Mouse (Mus musculus) gastrocnemius, adult 8-10 months (tissue): ENCODE results near the gene Chrm1. TPM values are rescaled to one million over a fixed set of nuclear protein-coding genes. Genes with fewer than 3 reads are reported as not detected.

Experiments used
- DNase-seq, 2 experiments: peaks; one replicate each; pipeline ENCODE4 v3.0.0; 2022; ENCODE audit warnings: low spot score in 2 of 2
- total RNA-seq, 4 experiments: library from RNA; stranded (reverse); gene quantifications; 2 replicates each; pipeline ENCODE4 v1.2.4; 2022

Gene Chrm1
- total RNA-seq, result not detected

- DNase-seq, result no peak
Observed at GRCm38 (mm10) chr19:8663360-8663839, at the start of gene Chrm1. TSS of gene Chrm1 (plus strand) at chr19:8663789.

GRCm38 (mm10) chr19:8614343-8614742, 49.2 kb upstream of the Chrm1 start:
- DNase-seq, result no peak

- DNase-seq, result no peak
Observed at GRCm38 (mm10) chr19:8616314-8616713, 47.3 kb upstream of the Chrm1 start.

- DNase-seq, result no peak
Observed at GRCm38 (mm10) chr19:8617904-8618303, 45.7 kb upstream of the Chrm1 start, which contains the start of gene Slc22a6. TSS of gene Slc22a6 (plus strand) at chr19:8618039.

- no peak for DNase-seq
Observed at GRCm38 (mm10) chr19:8621098-8621497, 42.5 kb upstream of the Chrm1 start.

- no peak for DNase-seq
Observed at GRCm38 (mm10) chr19:8630249-8630648, 33.3 kb upstream of the Chrm1 start.

GRCm38 (mm10) chr19:8630826-8631225, 32.8 kb upstream of the Chrm1 start:
- no peak for DNase-seq

GRCm38 (mm10) chr19:8632029-8632428, 31.6 kb upstream of the Chrm1 start:
- DNase-seq, result no peak

GRCm38 (mm10) chr19:8642086-8642485, 21.5 kb upstream of the Chrm1 start:
- DNase-seq, result no peak

- no peak for DNase-seq
Observed at GRCm38 (mm10) chr19:8646393-8646792, 17.2 kb upstream of the Chrm1 start.

GRCm38 (mm10) chr19:8655833-8656232, 7.8 kb upstream of the Chrm1 start:
- no peak for DNase-seq

GRCm38 (mm10) chr19:8656341-8656740, 7.2 kb upstream of the Chrm1 start:
- DNase-seq, result no peak

- DNase-seq, result no peak
Observed at GRCm38 (mm10) chr19:8661821-8662307, 1.7 kb upstream of the Chrm1 start.

GRCm38 (mm10) chr19:8662337-8662736, 1.3 kb upstream of the Chrm1 start:
- no peak for DNase-seq

GRCm38 (mm10) chr19:8663911-8664421, 377 bp downstream of the Chrm1 start:
- no peak for DNase-seq

- no peak for DNase-seq
Observed at GRCm38 (mm10) chr19:8664859-8665258, 1.3 kb downstream of the Chrm1 start.

GRCm38 (mm10) chr19:8665746-8666145, 2.2 kb downstream of the Chrm1 start:
- no peak for DNase-seq

GRCm38 (mm10) chr19:8672859-8673258, 9.3 kb downstream of the Chrm1 start:
- no peak for DNase-seq

- no peak for DNase-seq
Observed at GRCm38 (mm10) chr19:8673336-8674063, 9.9 kb downstream of the Chrm1 start.

- DNase-seq, result no peak
Observed at GRCm38 (mm10) chr19:8679031-8679779, 15.6 kb downstream of the Chrm1 start.

GRCm38 (mm10) chr19:8681633-8682362, 18.2 kb downstream of the Chrm1 start:
- DNase-seq, result no peak
